Mouse (Mus musculus): ENCODE data around the gene Syt16.

GRCm38 (mm10) chr12:74108663-74109081 is 111.2 kb downstream of the Syt16 start:
- no peak for TF ChIP-seq GATA1 (IDR thresholded peaks at IDR 0.05; ENCODE audit: low read length)
- TF ChIP-seq TAL1 (IDR thresholded peaks at IDR 0.05; ENCODE audit: low read length), result no peak

Measured in erythroblast, embryonic 14.5 days (primary cell).